Mouse (Mus musculus): ENCODE measurements around the gene Zrsr1. TPM values are rescaled to one million over a fixed set of nuclear protein-coding genes. Genes with fewer than 3 reads are reported as not detected.

Zrsr1 gene
- total and polyA plus RNA-seq, 3 experiments = 4.0 to 9.3 (median 4.8) TPM

DNA sequence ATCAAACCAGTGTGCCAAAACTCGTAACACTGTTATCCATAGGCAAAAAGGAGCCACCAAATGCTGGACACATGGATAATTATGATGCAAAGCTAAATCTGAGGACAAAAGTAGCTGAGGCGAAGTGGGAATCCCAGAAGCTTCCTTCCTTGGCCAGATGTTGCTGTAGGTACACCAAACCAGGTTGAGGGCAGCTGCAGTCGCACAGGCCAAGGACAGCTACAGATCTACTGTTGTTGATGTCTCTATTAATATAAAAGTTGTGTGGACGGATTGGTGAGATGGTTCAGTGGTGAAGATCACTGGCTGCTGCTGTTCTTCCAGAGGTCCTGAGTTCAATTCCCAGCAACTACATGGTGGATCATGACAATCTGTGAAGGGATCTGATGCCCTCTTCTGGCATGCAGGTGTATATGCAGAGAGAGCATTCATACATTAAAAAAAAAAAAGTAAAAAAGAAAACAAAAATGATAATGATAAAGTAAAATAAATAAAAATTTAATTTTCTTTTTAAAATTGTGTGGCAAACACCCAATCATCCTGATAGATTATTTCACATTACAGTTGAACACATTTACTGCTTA is 13.9 kb upstream of the Zrsr1 start:
- no peaks in the 10 kb centered on the region for H3K27me3 ChIP-seq (replicated peaks)
- in situ Hi-C loops (cut with MboI; ENCODE audit: low pct_ligation_motif_present, low pct_unique_long_range_greater_than_20kb, low sequenced_read_pairs) (loop anchor here (5.0 to 10.0 kb wide), 2 partner anchors 326 to 733 kb away; no protein-coding TSS in a partner anchor), dilution Hi-C loops (cut with MboI; ENCODE audit: extremely low pct_ligation_motif_present, extremely low pct_unique_long_range_greater_than_20kb, low sequenced_read_pairs) (no loop called here)
- no peak overlapping the region for H3K27ac ChIP-seq (ENCODE audit: insufficient read depth, low read depth)
- no peak overlapping the region for H3K4me3 ChIP-seq (replicated peaks in 1 of 3; ENCODE audit: low read depth in 2 of 3, low read length in 2 of 3, poor library complexity in 1 of 3)
- no peak for DNase-seq (ENCODE audit: extremely low read depth)
- no peaks in the 10 kb centered on the region for H3K9me3 ChIP-seq (replicated peaks; ENCODE audit: low read length)
- peaks cover 2% of the 10 kb centered on the region; the same call in 1 of the 2 replicates for H3K79me2 ChIP-seq (replicated peaks; ENCODE audit: control insufficient read depth, extremely low read depth, insufficient read depth, poor library complexity, severe bottlenecking)
- H3K4me2 ChIP-seq (ENCODE audit: insufficient read depth, low read depth, poor library complexity, severe bottlenecking) = no peak overlapping the region
- peaks cover 0 to 30% of the 10 kb centered on the region in 2 experiments for H3K36me3 ChIP-seq (replicated peaks in 1 of 2; ENCODE audit: control insufficient read depth in 1 of 2, insufficient read depth in 1 of 2, low read length in 1 of 2)
- no peak overlapping the region for H3K9ac ChIP-seq (ENCODE audit: insufficient read depth, low read depth)
- H3K4me1 ChIP-seq (ENCODE audit: control insufficient read depth in 1 of 2, insufficient read depth in 2 of 2) = peaks cover 7 to 35% of the 10 kb centered on the region in 2 experiments; a peak in 3 of 4 replicates
- no peak for TF ChIP-seq GABPA (IDR thresholded peaks at IDR 0.05; ENCODE audit: insufficient replicate concordance, low read depth, low read length)
- TF ChIP-seq KAT2A (IDR thresholded peaks at IDR 0.05; ENCODE audit: insufficient replicate concordance, low read length) = no peak
- no peak for TF ChIP-seq BHLHE40 (IDR thresholded peaks at IDR 0.05; ENCODE audit: low read depth, low read length)
- TF ChIP-seq ZNF384 (IDR thresholded peaks at IDR 0.05; ENCODE audit: low read depth, low read length) = peak; percentile 93
- TF ChIP-seq RAD21 (IDR thresholded peaks at IDR 0.05; ENCODE audit: low read depth, low read length) = peak; percentile 81
- TF ChIP-seq ZC3H11A (IDR thresholded peaks at IDR 0.05; ENCODE audit: low read depth, low read length) = peak; percentile 61
- TF ChIP-seq CTCF (conservative IDR thresholded peaks at IDR 0.05 in 1 of 2, IDR thresholded peaks at IDR 0.05 in 1 of 2; ENCODE audit: low read depth in 2 of 2, low read length in 2 of 2) = peak; percentile 39 to 76
- peak; percentile 83 for TF ChIP-seq SMC3 (IDR thresholded peaks at IDR 0.05; ENCODE audit: low read depth, low read length)

DNA sequence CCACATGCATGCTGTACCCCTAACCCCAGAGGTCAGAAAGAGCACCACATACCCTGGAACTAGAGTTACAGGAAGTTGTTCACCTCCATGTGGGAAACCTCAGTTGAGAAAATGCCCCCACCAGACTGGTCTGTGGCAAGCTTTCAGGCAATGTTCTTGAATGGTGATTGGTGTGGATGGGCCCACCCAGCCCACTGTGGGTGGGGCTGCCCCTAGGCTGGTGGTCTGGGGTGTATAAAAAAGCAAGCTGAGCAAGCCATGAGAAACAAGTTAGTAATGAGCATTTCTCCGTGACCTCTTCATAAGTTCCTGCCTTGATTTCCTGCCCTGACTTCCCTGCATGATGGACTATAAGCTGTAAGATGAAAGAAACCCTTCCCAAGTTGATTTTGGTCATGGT is 9.7 kb upstream of the Zrsr1 start:
- H3K9ac ChIP-seq (ENCODE audit: insufficient read depth, low read depth) = no peak overlapping the region
- in situ Hi-C loops (cut with MboI; ENCODE audit: low pct_ligation_motif_present, low pct_unique_long_range_greater_than_20kb, low sequenced_read_pairs) = no loop called here
- TF ChIP-seq JUND (conservative IDR thresholded peaks at IDR 0.05; ENCODE audit: low read depth, low read length) (no peak), ZNF384 (IDR thresholded peaks at IDR 0.05; ENCODE audit: low read depth, low read length) (no peak), ZC3H11A (IDR thresholded peaks at IDR 0.05; ENCODE audit: low read depth, low read length) (no peak), MEF2A (IDR thresholded peaks at IDR 0.05; ENCODE audit: borderline replicate concordance, low read depth, low read length) (no peak), IRF4 (IDR thresholded peaks at IDR 0.05; ENCODE audit: low read depth, low read length) (no peak), MXI1 (IDR thresholded peaks at IDR 0.05; ENCODE audit: low read depth, low read length) (no peak), HCFC1 (IDR thresholded peaks at IDR 0.05; ENCODE audit: low read depth, low read length) (no peak), SIN3A (IDR thresholded peaks at IDR 0.05; ENCODE audit: low read length) (no peak), PAX5 (IDR thresholded peaks at IDR 0.05; ENCODE audit: low read length) (no peak), MAX (IDR thresholded peaks at IDR 0.05; ENCODE audit: low read length) (no peak), MAZ (IDR thresholded peaks at IDR 0.05; ENCODE audit: low read depth, low read length) (no peak), MAFK (IDR thresholded peaks at IDR 0.05; ENCODE audit: insufficient replicate concordance, low read length) (no peak), EP300 (IDR thresholded peaks at IDR 0.05; ENCODE audit: low read length) (no peak)
- H3K27me3 ChIP-seq (replicated peaks) = no peaks in the 10 kb centered on the region
- H3K79me2 ChIP-seq (replicated peaks; ENCODE audit: control insufficient read depth, extremely low read depth, insufficient read depth, poor library complexity, severe bottlenecking) = no peaks in the 10 kb centered on the region; the same call in 1 of the 2 replicates
- no peak overlapping the region for H3K27ac ChIP-seq (ENCODE audit: insufficient read depth, low read depth)
- no peak overlapping the region for H3K4me3 ChIP-seq (replicated peaks in 1 of 3; ENCODE audit: low read depth in 2 of 3, low read length in 2 of 3, poor library complexity in 1 of 3)
- no peak overlapping the region for H3K4me2 ChIP-seq (ENCODE audit: insufficient read depth, low read depth, poor library complexity, severe bottlenecking)
- H3K36me3 ChIP-seq (replicated peaks in 1 of 2; ENCODE audit: control insufficient read depth in 1 of 2, insufficient read depth in 1 of 2, low read length in 1 of 2) = peaks cover 4 to 23% of the 10 kb centered on the region in 2 experiments
- H3K9me3 ChIP-seq (replicated peaks; ENCODE audit: low read length) = peaks cover 5% of the 10 kb centered on the region
- dilution Hi-C loops (cut with MboI; ENCODE audit: extremely low pct_ligation_motif_present, extremely low pct_unique_long_range_greater_than_20kb, low sequenced_read_pairs) = no loop called here
- peaks cover 3 to 4% of the 10 kb centered on the region in 2 experiments for H3K4me1 ChIP-seq (ENCODE audit: control insufficient read depth in 1 of 2, insufficient read depth in 2 of 2)
- DNase-seq (ENCODE audit: extremely low read depth) = no peak

Data from CH12.LX (cell line).